Mouse (Mus musculus) stomach, postnatal 0 days (tissue): ENCODE data around the gene Wasf2.

ENCODE experiments used
- CTCF ChIP-seq: IDR thresholded peaks from 2 replicates; pipeline ENCODE4 v1.5.1; 2016; ENCODE audit warnings: antibody characterized with exemption, low read depth, mild to moderate bottlenecking, moderate library complexity
- EP300 ChIP-seq: optimal IDR thresholded peaks from 2 replicates; pipeline ENCODE3; 2016; ENCODE audit warnings: antibody characterized with exemption

DNA sequence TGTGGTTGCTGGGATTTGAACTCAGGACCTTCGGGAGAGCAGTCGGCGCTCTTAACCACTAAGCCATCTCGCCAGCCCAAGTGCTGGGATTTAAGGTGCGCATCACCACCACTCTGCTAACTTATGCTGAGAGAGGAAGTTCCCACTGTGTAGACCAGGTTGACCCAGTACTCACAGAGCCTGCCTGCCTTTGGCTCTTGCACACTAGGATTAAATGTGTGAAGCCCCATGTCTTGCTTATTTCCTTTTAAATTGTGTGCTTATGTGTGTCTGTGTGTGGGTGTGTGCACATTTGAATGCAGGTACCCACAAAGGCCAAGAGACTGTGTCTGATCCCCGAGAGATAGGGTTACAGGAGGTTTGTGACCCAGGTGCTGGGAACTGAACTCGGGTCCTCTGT lies 23.6 kb upstream of the Wasf2 start:
- TF ChIP-seq CTCF (no peak), EP300 (no peak)
